Mouse (Mus musculus) CH12.LX (cell line): ENCODE results near the gene Slc9a1. TPM values are rescaled to one million over a fixed set of nuclear protein-coding genes. Genes with fewer than 3 reads are reported as not detected.

ENCODE experiments used
- DNase-seq: peaks from one replicate; pipeline ENCODE4 v3.0.0-alpha.2; 2013; ENCODE audit errors: extremely low read depth
- H3K27ac ChIP-seq: 2 replicates; pipeline ENCODE4 v1.5.1; 2012; ENCODE audit warnings: low read depth, mild to moderate bottlenecking, control low read depth, moderate library complexity; ENCODE audit not compliant: insufficient read depth
- H3K27me3 ChIP-seq: replicated peaks from 2 replicates; pipeline ENCODE3; 2012; ENCODE audit warnings: inconsistent platforms
- H3K36me3 ChIP-seq, 2 experiments: replicated peaks in 1 of 2; 2 replicates each; pipeline versions ENCODE3 to v1.6.1; 2012; ENCODE audit warnings: inconsistent platforms in 1 of 2, low read length in 1 of 2, mild to moderate bottlenecking in 1 of 2, mixed read lengths in 1 of 2, moderate library complexity in 1 of 2; ENCODE audit not compliant: control insufficient read depth in 1 of 2, insufficient read depth in 1 of 2
- H3K4me1 ChIP-seq, 2 experiments: 2 replicates each; pipeline ENCODE4 v1.6.1; 2012; ENCODE audit warnings: inconsistent platforms in 1 of 2, moderate library complexity in 1 of 2; ENCODE audit not compliant: insufficient read depth in 2 of 2, control insufficient read depth in 1 of 2
- H3K4me2 ChIP-seq: 2 replicates; pipeline ENCODE4 v1.6.1; 2012; ENCODE audit warnings: low read depth, mild to moderate bottlenecking, control low read depth; ENCODE audit not compliant: poor library complexity, insufficient read depth, severe bottlenecking
- H3K4me3 ChIP-seq, 3 experiments: fragments of 150-350 bp in 1 of 3; sonication (generic) in 1 of 3; replicated peaks in 1 of 3; 2 replicates each; pipeline versions ENCODE3 to v1.5.1; 2011 to 2012; ENCODE audit warnings: low read depth in 2 of 3, low read length in 2 of 3, mild to moderate bottlenecking in 2 of 3, moderate library complexity in 2 of 3, control low read depth in 1 of 3, improper control_type of control experiment in 1 of 3, inconsistent platforms in 1 of 3, mixed read lengths in 1 of 3; ENCODE audit not compliant: poor library complexity in 1 of 3
- H3K79me2 ChIP-seq: replicated peaks from 2 replicates; pipeline ENCODE4 v1.6.1; 2012; ENCODE audit warnings: mild to moderate bottlenecking, moderate library complexity; ENCODE audit not compliant: control insufficient read depth, poor library complexity, insufficient read depth, severe bottlenecking; ENCODE audit errors: extremely low read depth
- H3K9ac ChIP-seq: 2 replicates; pipeline ENCODE4 v1.6.1; 2012; ENCODE audit warnings: low read depth, mild to moderate bottlenecking, control low read depth, moderate library complexity; ENCODE audit not compliant: insufficient read depth
- H3K9me3 ChIP-seq: replicated peaks from 2 replicates; pipeline ENCODE3; 2012; ENCODE audit warnings: low read length, inconsistent platforms, mixed read lengths
- BHLHE40 ChIP-seq: IDR thresholded peaks from 2 replicates; pipeline ENCODE4 v1.6.1; 2011; ENCODE audit warnings: mild to moderate bottlenecking, low read depth, low read length, improper control_type of control experiment
- CHD1 ChIP-seq: IDR thresholded peaks from 2 replicates; pipeline ENCODE4 v1.6.1; 2012; ENCODE audit warnings: low read depth, low read length, improper control_type of control experiment, inconsistent platforms
- CHD2 ChIP-seq: IDR thresholded peaks from 2 replicates; pipeline ENCODE4 v1.6.1; 2011; ENCODE audit warnings: low read length, improper control_type of control experiment
- CTCF ChIP-seq, 2 experiments: IDR thresholded peaks in 1 of 2; conservative IDR thresholded peaks in 1 of 2; 2 replicates each; pipeline ENCODE4 v1.5.1; 2011 to 2012; ENCODE audit warnings: low read depth in 2 of 2, low read length in 2 of 2, improper control_type of control experiment in 1 of 2, inconsistent platforms in 1 of 2, mild to moderate bottlenecking in 1 of 2, moderate library complexity in 1 of 2
- E2F4 ChIP-seq: IDR thresholded peaks from 2 replicates; pipeline ENCODE4 v1.6.1; 2011; ENCODE audit warnings: low read depth, low read length, improper control_type of control experiment; ENCODE audit not compliant: insufficient replicate concordance
- ELF1 ChIP-seq: IDR thresholded peaks from 2 replicates; pipeline ENCODE4 v1.6.1; 2014; ENCODE audit warnings: low read depth, mild to moderate bottlenecking, inconsistent platforms, low read length, improper control_type of control experiment
- EP300 ChIP-seq: IDR thresholded peaks from 2 replicates; pipeline ENCODE4 v1.6.1; 2011; ENCODE audit warnings: low read length, improper control_type of control experiment
- ETS1 ChIP-seq: conservative IDR thresholded peaks from 2 replicates; pipeline ENCODE4 v1.6.1; 2012; ENCODE audit warnings: low read depth, mild to moderate bottlenecking, inconsistent platforms, low read length, improper control_type of control experiment, moderate library complexity
- GABPA ChIP-seq: IDR thresholded peaks from 2 replicates; pipeline ENCODE4 v1.6.1; 2012; ENCODE audit warnings: low read depth, low read length, improper control_type of control experiment, inconsistent platforms; ENCODE audit not compliant: insufficient replicate concordance
- HCFC1 ChIP-seq: IDR thresholded peaks from 2 replicates; pipeline ENCODE4 v1.6.1; 2012; ENCODE audit warnings: low read depth, mild to moderate bottlenecking, inconsistent platforms, low read length, improper control_type of control experiment
- IRF4 ChIP-seq: IDR thresholded peaks from 2 replicates; pipeline ENCODE4 v1.6.1; 2014; ENCODE audit warnings: low read depth, mild to moderate bottlenecking, inconsistent platforms, low read length, improper control_type of control experiment
- JUN ChIP-seq: IDR thresholded peaks from 2 replicates; pipeline ENCODE4 v1.6.1; 2011; ENCODE audit warnings: low read depth, mild to moderate bottlenecking, low read length, improper control_type of control experiment, moderate library complexity; ENCODE audit not compliant: insufficient read depth
- JUND ChIP-seq: conservative IDR thresholded peaks from 2 replicates; pipeline ENCODE4 v1.6.1; 2011; ENCODE audit warnings: low read depth, low read length, improper control_type of control experiment
- KAT2A ChIP-seq: IDR thresholded peaks from 2 replicates; pipeline ENCODE4 v1.6.1; 2012; ENCODE audit warnings: low read length, improper control_type of control experiment, inconsistent platforms; ENCODE audit not compliant: insufficient replicate concordance
- MAFK ChIP-seq: IDR thresholded peaks from 2 replicates; pipeline ENCODE4 v1.6.1; 2011; ENCODE audit warnings: low read length, improper control_type of control experiment; ENCODE audit not compliant: insufficient replicate concordance
- MAX ChIP-seq: IDR thresholded peaks from 2 replicates; pipeline ENCODE4 v1.6.1; 2011; ENCODE audit warnings: low read length, improper control_type of control experiment
- MAZ ChIP-seq: IDR thresholded peaks from 2 replicates; pipeline ENCODE4 v1.6.1; 2012; ENCODE audit warnings: low read depth, mild to moderate bottlenecking, inconsistent platforms, low read length, improper control_type of control experiment, moderate library complexity
- MEF2A ChIP-seq: IDR thresholded peaks from 2 replicates; pipeline ENCODE4 v1.6.1; 2014; ENCODE audit warnings: low read depth, mild to moderate bottlenecking, inconsistent platforms, low read length, improper control_type of control experiment, borderline replicate concordance
- MXI1 ChIP-seq: IDR thresholded peaks from 2 replicates; pipeline ENCODE4 v1.6.1; 2011; ENCODE audit warnings: mild to moderate bottlenecking, low read depth, low read length, improper control_type of control experiment
- MYC ChIP-seq: IDR thresholded peaks from 2 replicates; pipeline ENCODE4 v1.6.1; 2011; ENCODE audit warnings: low read depth, mild to moderate bottlenecking, improper control_type of control experiment, low read length
- NELFE ChIP-seq: IDR thresholded peaks from 2 replicates; pipeline ENCODE4 v1.6.1; 2011; ENCODE audit warnings: low read depth, low read length, improper control_type of control experiment
- NRF1 ChIP-seq: IDR thresholded peaks from 2 replicates; pipeline ENCODE4 v1.6.1; 2014; ENCODE audit warnings: low read depth, mild to moderate bottlenecking, inconsistent platforms, low read length, improper control_type of control experiment, moderate library complexity
- PAX5 ChIP-seq: IDR thresholded peaks from 2 replicates; pipeline ENCODE4 v1.6.1; 2012; ENCODE audit warnings: low read length, inconsistent platforms, mixed read lengths
- POLR2A ChIP-seq: IDR thresholded peaks from 2 replicates; pipeline ENCODE4 v1.6.1; 2011; ENCODE audit warnings: low read depth, mild to moderate bottlenecking, improper control_type of control experiment, low read length
- POLR2AphosphoS2 ChIP-seq: IDR thresholded peaks from 2 replicates; pipeline ENCODE4 v1.6.1; 2011; ENCODE audit warnings: low read depth, low read length, improper control_type of control experiment
- RAD21 ChIP-seq: IDR thresholded peaks from 2 replicates; pipeline ENCODE4 v1.6.1; 2011; ENCODE audit warnings: low read depth, mild to moderate bottlenecking, low read length, improper control_type of control experiment, moderate library complexity
- RCOR1 ChIP-seq: conservative IDR thresholded peaks from 2 replicates; pipeline ENCODE4 v1.6.1; 2012; ENCODE audit warnings: low read depth, mild to moderate bottlenecking, inconsistent platforms, low read length, improper control_type of control experiment
- SIN3A ChIP-seq: IDR thresholded peaks from 2 replicates; pipeline ENCODE4 v1.6.1; 2012; ENCODE audit warnings: low read length, improper control_type of control experiment, inconsistent platforms
- SMC3 ChIP-seq: IDR thresholded peaks from 2 replicates; pipeline ENCODE4 v1.6.1; 2011; ENCODE audit warnings: low read depth, low read length, improper control_type of control experiment
- TBP ChIP-seq: conservative IDR thresholded peaks from 2 replicates; pipeline ENCODE4 v1.6.1; 2011; ENCODE audit warnings: low read depth, low read length, improper control_type of control experiment
- TCF12 ChIP-seq: IDR thresholded peaks from 2 replicates; pipeline ENCODE4 v1.6.1; 2014; ENCODE audit warnings: low read depth, mild to moderate bottlenecking, inconsistent platforms, low read length, improper control_type of control experiment
- UBTF ChIP-seq: IDR thresholded peaks from 2 replicates; pipeline ENCODE4 v1.6.1; 2012; ENCODE audit warnings: low read depth, mild to moderate bottlenecking, inconsistent platforms, low read length, improper control_type of control experiment, moderate library complexity
- USF1 ChIP-seq: IDR thresholded peaks from 2 replicates; pipeline ENCODE4 v1.6.1; 2014; ENCODE audit warnings: low read depth, mild to moderate bottlenecking, inconsistent platforms, low read length, improper control_type of control experiment
- USF2 ChIP-seq: conservative IDR thresholded peaks from 2 replicates; pipeline ENCODE4 v1.6.1; 2011; ENCODE audit warnings: low read depth, low read length, improper control_type of control experiment
- ZC3H11A ChIP-seq: IDR thresholded peaks from 2 replicates; pipeline ENCODE4 v1.6.1; 2012; ENCODE audit warnings: low read depth, mild to moderate bottlenecking, inconsistent platforms, low read length, improper control_type of control experiment
- ZKSCAN1 ChIP-seq: IDR thresholded peaks from 2 replicates; pipeline ENCODE4 v1.6.1; 2012; ENCODE audit warnings: low read depth, inconsistent platforms, low read length, improper control_type of control experiment, borderline replicate concordance
- ZMIZ1 ChIP-seq: IDR thresholded peaks from 2 replicates; pipeline ENCODE4 v1.6.1; 2012; ENCODE audit warnings: low read depth, mild to moderate bottlenecking, inconsistent platforms, low read length, improper control_type of control experiment
- ZNF384 ChIP-seq: IDR thresholded peaks from 2 replicates; pipeline ENCODE4 v1.6.1; 2012; ENCODE audit warnings: low read depth, low read length, improper control_type of control experiment, inconsistent platforms
- dilution Hi-C: fragments of 300-500 bp; cut with MboI; formaldehyde crosslinking; loops from 2 replicates; pipeline ENCODE4 v1.14.3; 2020; ENCODE audit warnings: low sequenced_read_pairs; ENCODE audit not compliant: extremely low pct_unique_long_range_greater_than_20kb, extremely low pct_ligation_motif_present
- in situ Hi-C: fragments of 300-500 bp; cut with MboI; formaldehyde crosslinking; loops from 3 replicates; pipeline ENCODE4 v1.14.3; 2019; ENCODE audit warnings: low sequenced_read_pairs, low pct_ligation_motif_present, low pct_unique_long_range_greater_than_20kb, mixed read lengths
- polyA plus RNA-seq: library from polyadenylated mRNA; unstranded; fragments of >175 nt; gene quantifications from 2 replicates; pipeline ENCODE4 v1.2.1, GENCODE M21; 2012; ENCODE audit warnings: low read depth; ENCODE audit not compliant: insufficient read length
- total RNA-seq, 2 experiments: library from RNA; depleted of rRNA; stranded (reverse); fragments of 300-350 nt in 1 of 2; fragments of >200 nt in 1 of 2; gene quantifications; 2 replicates each; pipeline ENCODE4 v1.2.3; 2012 to 2014

Gene Slc9a1
- total and polyA plus RNA-seq, 3 experiments = 0.66 to 16.7 (median 4.7) TPM

DNA sequence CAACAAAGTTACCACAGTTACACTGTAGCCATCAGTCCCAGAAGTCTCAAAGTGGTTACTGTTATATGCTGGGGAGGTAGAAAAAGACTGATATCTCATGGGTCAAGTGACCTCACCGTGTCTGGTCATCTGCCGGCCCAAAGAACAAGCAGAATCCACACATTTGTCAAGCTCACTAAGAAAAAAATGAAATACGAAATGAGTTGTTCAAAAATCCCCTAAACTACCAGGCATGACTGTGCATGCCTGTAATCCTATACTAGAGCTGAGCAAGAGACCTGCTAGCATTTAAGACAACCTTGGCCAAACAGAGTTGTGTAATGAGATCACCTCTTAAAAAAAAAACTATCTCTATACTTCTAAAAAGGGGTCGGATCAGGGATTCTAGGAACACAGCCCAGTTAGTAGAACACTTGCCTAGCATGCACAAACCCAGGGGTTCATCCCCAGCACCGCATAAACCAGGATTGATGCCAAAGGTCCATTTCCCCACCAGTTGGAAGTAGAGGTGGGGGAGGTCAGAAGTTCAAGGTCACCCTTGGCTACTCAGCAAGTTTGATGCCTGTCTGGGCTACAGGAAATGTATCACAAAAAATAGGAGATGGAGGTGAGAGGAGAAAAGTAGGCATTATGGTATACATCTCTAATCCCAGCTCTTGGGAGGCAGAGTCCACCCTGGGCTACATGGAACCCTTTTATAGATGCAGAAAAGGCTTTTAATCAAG, 21.3 kb upstream of the Slc9a1 start:
- no peak for TF ChIP-seq HCFC1
- TF ChIP-seq ZNF384 = peak; percentile 91
- peak; percentile 3; the same call in 1 of the 2 replicates for TF ChIP-seq MAFK
- TF ChIP-seq ZC3H11A = no peak
- no peak for TF ChIP-seq SMC3
- TF ChIP-seq CTCF (conservative IDR thresholded peaks at IDR 0.05 in 1 of 2, IDR thresholded peaks at IDR 0.05 in 1 of 2; ENCODE audit: low read depth in 2 of 2, low read length in 2 of 2) = no peak
- TF ChIP-seq POLR2A = no peak
- no peak; the same call in 1 of the 2 replicates for TF ChIP-seq USF1
- TF ChIP-seq TBP = 0 out of 2 replicates have a peak, but pooled peaks have one; percentile 13
- no peak for TF ChIP-seq NRF1
- peak; percentile 76 for TF ChIP-seq BHLHE40
- peak; percentile 85 for TF ChIP-seq IRF4
- peak; percentile 49; the same call in 1 of the 2 replicates for TF ChIP-seq TCF12
- TF ChIP-seq MEF2A = 0 out of 2 replicates have a peak, but pooled peaks have one; percentile 42
- no peak for TF ChIP-seq MAZ
- peak; percentile 33; the same call in 1 of the 2 replicates for TF ChIP-seq CHD2
- TF ChIP-seq SIN3A = 0 out of 2 replicates have a peak, but pooled peaks have one; percentile 18
- TF ChIP-seq EP300 = peak; percentile 85
- TF ChIP-seq POLR2AphosphoS2 = no peak
- TF ChIP-seq NELFE = peak; percentile 41; the same call in 1 of the 2 replicates
- TF ChIP-seq ZKSCAN1 = no peak
- no peak for TF ChIP-seq GABPA
- no peak; the same call in 1 of the 2 replicates for TF ChIP-seq MAX
- no peak for TF ChIP-seq USF2
- no peak; the same call in 1 of the 2 replicates for TF ChIP-seq JUN
- no peak for TF ChIP-seq PAX5
- peak; percentile 73 for TF ChIP-seq JUND
- TF ChIP-seq ELF1 = no peak
- no peak for TF ChIP-seq KAT2A
- TF ChIP-seq CHD1 = peak; percentile 99
- no peak for TF ChIP-seq MXI1
- TF ChIP-seq UBTF = no peak
- no peak for TF ChIP-seq E2F4
- TF ChIP-seq MYC = 0 out of 2 replicates have a peak, but pooled peaks have one; percentile 10
- peak; percentile 62; the same call in 1 of the 2 replicates for TF ChIP-seq ETS1
- no peak; the same call in 1 of the 2 replicates for TF ChIP-seq RAD21
- TF ChIP-seq RCOR1 = no peak
- TF ChIP-seq ZMIZ1 = no peak
- peak overlapping the region; percentile 42 for H3K4me2 ChIP-seq
- H3K27ac ChIP-seq = peak overlapping the region; percentile 99
- H3K36me3 ChIP-seq = no peaks in the 10 kb centered on the region
- H3K9ac ChIP-seq = no peak overlapping the region
- no peak overlapping the region for H3K4me3 ChIP-seq
- no peaks in the 10 kb centered on the region for H3K79me2 ChIP-seq
- peak; percentile 62 for DNase-seq
- in situ Hi-C loops = loop anchor here (5.0 kb wide), 2 partner anchors 41 to 104 kb away; no protein-coding TSS in a partner anchor
- H3K9me3 ChIP-seq = no peaks in the 10 kb centered on the region
- dilution Hi-C loops = no loop called here
- peaks cover 3 to 29% of the 10 kb centered on the region in 2 experiments for H3K4me1 ChIP-seq
- peaks cover under 1% of the 10 kb centered on the region for H3K27me3 ChIP-seq
